ENCODE assay signal across 13 mouse cellular contexts in the genomic region with DNA sequence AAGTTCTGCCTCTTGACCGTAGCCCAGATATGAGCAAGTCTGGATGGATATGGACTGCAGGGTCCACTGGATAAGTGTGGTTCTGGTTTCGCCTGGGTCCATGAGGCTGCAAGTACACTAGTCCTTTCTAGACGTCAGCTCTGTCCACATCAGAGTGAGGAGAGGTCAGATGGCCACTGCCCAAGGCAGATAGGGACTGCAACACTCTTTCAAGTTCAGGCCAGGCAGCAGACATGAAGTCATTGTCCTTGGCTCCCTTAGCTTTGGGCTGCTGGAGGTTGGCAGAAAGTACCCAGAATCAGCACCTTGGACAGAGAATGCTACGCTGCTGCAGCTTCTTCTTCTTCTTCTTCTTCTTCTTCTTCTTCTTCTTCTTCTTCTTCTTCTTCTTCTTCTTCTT. TPM values are rescaled to one million over a fixed set of nuclear protein-coding genes. Genes with fewer than 3 reads are reported as not detected.
DNase-seq lines count a peak whose midpoint lies in the region; ATAC-seq and TF ChIP-seq lines count a peak whose summit lies in the region.
"Had no signal": no experiment of that assay in that cellular context is flagged by ENCODE, and none has a peak within 500 bp of the region (broad histone marks: within the 10 kb centered on the region; RNA-seq: fewer than 3 reads in every experiment).

No protein-coding gene starts in this region.

- H3K9ac ChIP-seq in heart, embryonic 11.5 days (ENCODE audit: low read depth, low read length) = no peak overlapping the region
- no peak overlapping the region for H3K9ac ChIP-seq in midbrain, postnatal 0 days (replicated peaks; ENCODE audit: low read length, poor library complexity, severe bottlenecking)
- H3K9ac ChIP-seq: forebrain, embryonic 13.5 days; liver, embryonic 13.5 days; midbrain, embryonic 15.5 days had no signal

- H3K36me3 ChIP-seq in heart, embryonic 11.5 days (ENCODE audit: control insufficient read depth, insufficient read depth, low read length) = no peaks in the 10 kb centered on the region
- H3K36me3 ChIP-seq in forebrain, embryonic 10.5 days (replicated peaks) = no peaks in the 10 kb centered on the region
- H3K36me3 ChIP-seq in midbrain, postnatal 0 days (ENCODE audit: insufficient read depth, low read length) = no peaks in the 10 kb centered on the region
- H3K36me3 ChIP-seq: liver, embryonic 13.5 days; midbrain, embryonic 15.5 days had no signal

- intact Hi-C loops in heart, postnatal 10 days (cut with DNase I) = no loop called here

- H3K9me3 ChIP-seq in heart, embryonic 11.5 days (replicated peaks; ENCODE audit: control insufficient read depth, low read length) = no peaks in the 10 kb centered on the region
- H3K9me3 ChIP-seq in forebrain, embryonic 10.5 days = no peaks in the 10 kb centered on the region
- no peaks in the 10 kb centered on the region for H3K9me3 ChIP-seq in midbrain, postnatal 0 days (ENCODE audit: low read length)
- H3K9me3 ChIP-seq: forebrain, embryonic 13.5 days; liver, embryonic 13.5 days; midbrain, embryonic 15.5 days had no signal

- H3K27me3 ChIP-seq in heart, embryonic 11.5 days (ENCODE audit: control insufficient read depth, insufficient read depth, low read length) = no peaks in the 10 kb centered on the region
- H3K27me3 ChIP-seq in forebrain, embryonic 10.5 days (ENCODE audit: poor library complexity, severe bottlenecking) = no peaks in the 10 kb centered on the region
- no peaks in the 10 kb centered on the region for H3K27me3 ChIP-seq in midbrain, postnatal 0 days (ENCODE audit: insufficient read depth, low read length)
- H3K27me3 ChIP-seq: forebrain, embryonic 13.5 days; liver, embryonic 13.5 days; midbrain, embryonic 15.5 days had no signal

- no peak overlapping the region for H3K27ac ChIP-seq in heart, embryonic 11.5 days (ENCODE audit: low read depth, low read length)
- H3K27ac ChIP-seq in forebrain, embryonic 10.5 days = no peak overlapping the region
- H3K27ac ChIP-seq in midbrain, postnatal 0 days (ENCODE audit: low read depth, low read length) = no peak overlapping the region
- H3K27ac ChIP-seq: forebrain, embryonic 13.5 days; heart, adult 2 months; liver, embryonic 13.5 days; midbrain, embryonic 15.5 days had no signal

- no peak overlapping the region for H3K4me2 ChIP-seq in heart, embryonic 11.5 days
- H3K4me2 ChIP-seq in midbrain, postnatal 0 days (ENCODE audit: low read depth, low read length, poor library complexity, severe bottlenecking) = no peak overlapping the region
- H3K4me2 ChIP-seq: forebrain, embryonic 13.5 days; liver, embryonic 13.5 days; midbrain, embryonic 15.5 days had no signal

- 59% methylated on average over 4 of the region's 4 CpGs for WGBS in heart, embryonic 11.5 days (ENCODE audit: insufficient replicate concordance)
- 71% methylated on average over 4 of the region's 4 CpGs for WGBS in forebrain, embryonic 10.5 days
- WGBS in midbrain, postnatal 0 days = 71% methylated on average over 4 of the region's 4 CpGs

- no peak for ATAC-seq in heart, embryonic 11.5 days (replicated peaks; ENCODE audit: insufficient number of reproducible peaks, low FRiP score, low TSS enrichment)
- no peak for ATAC-seq in midbrain, postnatal 0 days (ENCODE audit: low FRiP score)
- ATAC-seq: midbrain, embryonic 15.5 days had no signal

- DNase-seq in heart, postnatal 10 days = peak; percentile 38 to 45
- peak; percentile 7 for DNase-seq in urinary bladder, postnatal 25 days (ENCODE audit: low spot score)
- DNase-seq in urinary bladder, postnatal 36 days (ENCODE audit: low spot score in 2 of 2) = no peak
- peak; percentile 72 for DNase-seq in embryo, embryonic 10 days (ENCODE audit: low spot score)
- no peak for DNase-seq in right cerebral cortex, adult 18-20 months
- no peak for DNase-seq in forebrain, embryonic 10.5 days (ENCODE audit: extremely low spot score, low spot score)
- no peak for DNase-seq in midbrain, postnatal 0 days (ENCODE audit: low spot score)
- DNase-seq: liver, embryonic 13.5 days had no signal

- no peak for TF ChIP-seq CTCF in midbrain, postnatal 0 days (IDR thresholded peaks at IDR 0.05)

- no peak overlapping the region for H3K4me3 ChIP-seq in heart, embryonic 11.5 days (ENCODE audit: low read depth, low read length)
- no peak overlapping the region for H3K4me3 ChIP-seq in forebrain, embryonic 10.5 days
- H3K4me3 ChIP-seq in midbrain, postnatal 0 days (ENCODE audit: low read depth, low read length) = no peak overlapping the region
- H3K4me3 ChIP-seq: forebrain, embryonic 13.5 days; heart, adult 2 months; layer of hippocampus, adult 2 months; liver, embryonic 13.5 days; midbrain, embryonic 15.5 days had no signal

- H3K4me1 ChIP-seq in heart, embryonic 11.5 days (ENCODE audit: control insufficient read depth, insufficient read depth, low read length) = no peaks in the 10 kb centered on the region
- peaks cover 9% of the 10 kb centered on the region for H3K4me1 ChIP-seq in forebrain, embryonic 10.5 days
- peaks cover 10% of the 10 kb centered on the region; the same call in 1 of the 2 replicates for H3K4me1 ChIP-seq in midbrain, postnatal 0 days (ENCODE audit: insufficient read depth, low read length)
- H3K4me1 ChIP-seq: liver, embryonic 13.5 days had no signal

RNA-seq across cellular contexts. Expression of a gene that starts 19.0 kb away (rescaled TPM):
- under 1 TPM; 0.17 to 0.25 TPM for total RNA-seq in heart, postnatal 10 days (2021)
- not detected in 2 replicates for polyA plus RNA-seq in heart, embryonic 11.5 days (2014; fragmentation: Nextera tagmentation; extraction: Ambion mirVana)
- 0.15 TPM in 1 of 2 replicates, not detected in the other for polyA plus RNA-seq in forebrain, embryonic 10.5 days (2016; fragmentation: Nextera tagmentation; extraction: Ambion mirVana)
- 25.4 and 30.1 TPM in 2 replicates for total RNA-seq in midbrain, postnatal 0 days (2014; rRNA removed)
- 10.2 and 10.7 TPM in 2 replicates for polyA plus RNA-seq in midbrain, postnatal 0 days (2015; fragmentation: Nextera tagmentation; extraction: Ambion mirVana)
- polyA plus RNA-seq: liver, embryonic 13.5 days had no signal

RNA-seq across cellular contexts. Expression of a gene that starts 49.9 kb away (rescaled TPM):
- not detected for total RNA-seq in heart, postnatal 10 days (2021)
- 0.20 TPM in 1 of 2 replicates, not detected in the other for polyA plus RNA-seq in heart, embryonic 11.5 days (2014; fragmentation: Nextera tagmentation; extraction: Ambion mirVana)
- 0.07 TPM in 1 of 2 replicates, not detected in the other for polyA plus RNA-seq in forebrain, embryonic 10.5 days (2016; fragmentation: Nextera tagmentation; extraction: Ambion mirVana)
- total RNA-seq in midbrain, postnatal 0 days (2014; rRNA removed) = 19.4 and 21.9 TPM in 2 replicates
- polyA plus RNA-seq in midbrain, postnatal 0 days (2015; fragmentation: Nextera tagmentation; extraction: Ambion mirVana) = 30.9 and 32.2 TPM in 2 replicates
- total RNA-seq: heart, adult 2 months had no signal
- polyA plus RNA-seq: heart, adult 2 months; liver, embryonic 13.5 days had no signal

Comparison
In these comparisons a context has a peak if more than half of its experiments do, and no peak if none do; other contexts are left out.
1. DNase-seq: peak in heart, postnatal 10 days (2 of 2), urinary bladder, postnatal 25 days (single experiment) and embryo, embryonic 10 days (single experiment); none in urinary bladder, postnatal 36 days (0 of 2), right cerebral cortex, adult 18-20 months (single experiment), forebrain, embryonic 10.5 days (single experiment) and midbrain, postnatal 0 days (single experiment).
2. RNA of a gene that starts 49.9 kb away (polyA plus RNA-seq): 30.9 to 32.2 TPM in midbrain, postnatal 0 days; 0.07 TPM in forebrain, embryonic 10.5 days and 0.20 TPM in heart, embryonic 11.5 days; every median in the first group is over 10 times any median in the second.